Mouse (Mus musculus): ENCODE data around the gene Tomm40. TPM values are rescaled to one million over a fixed set of nuclear protein-coding genes. Genes with fewer than 3 reads are reported as not detected.

The Tomm40 gene
- polyA plus RNA-seq, 1 experiment = 125 TPM

GRCm38 (mm10) chr7:19719200-19719599, 4.0 kb upstream of the Tomm40 start:
- 89% methylated on average over 4 of the region's 4 CpGs for WGBS
- H3K4me3 ChIP-seq (replicated peaks; ENCODE audit: insufficient read depth, low read depth, low read length) = no peak overlapping the region
- TF ChIP-seq POLR2A (IDR thresholded peaks at IDR 0.05; ENCODE audit: borderline replicate concordance, insufficient read depth, low read length) (no peak), CTCF (IDR thresholded peaks at IDR 0.05; ENCODE audit: borderline replicate concordance, insufficient read depth, low read depth, low read length) (no peak)
- no peaks in the 10 kb centered on the region for H3K27me3 ChIP-seq (ENCODE audit: control insufficient read depth, insufficient read depth, low read length)
- H3K27ac ChIP-seq (ENCODE audit: insufficient read depth, low read length) = no peak overlapping the region
- no peak for DNase-seq
- H3K4me1 ChIP-seq (ENCODE audit: control insufficient read depth, insufficient read depth, low read length) = no peaks in the 10 kb centered on the region

GRCm38 (mm10) chr7:19718297-19718952, 3.2 kb upstream of the Tomm40 start:
- no peak for DNase-seq
- no peak for TF ChIP-seq POLR2A (IDR thresholded peaks at IDR 0.05; ENCODE audit: borderline replicate concordance, insufficient read depth, low read length)
- TF ChIP-seq CTCF (IDR thresholded peaks at IDR 0.05; ENCODE audit: borderline replicate concordance, insufficient read depth, low read depth, low read length) = no peak

DNA sequence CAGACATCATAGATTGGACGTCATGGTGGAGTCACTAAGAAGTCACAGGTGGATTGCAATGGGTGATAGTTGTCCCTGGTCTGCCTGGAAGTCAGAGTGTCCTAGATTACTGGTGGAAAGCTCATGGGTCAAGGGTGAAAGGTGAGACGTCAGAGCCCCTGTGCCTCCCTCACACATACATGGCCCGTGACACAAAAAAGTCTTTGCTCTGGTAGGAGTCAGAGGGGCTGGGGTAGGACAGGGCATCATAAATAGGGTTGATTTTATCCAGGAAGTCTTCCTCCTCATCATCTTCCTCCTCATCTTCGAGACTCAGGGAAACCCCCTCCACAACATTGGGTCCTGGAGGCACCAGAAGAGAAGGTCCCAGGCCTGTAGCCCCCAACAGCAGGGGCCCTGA, 2.1 kb upstream of the Tomm40 start:
- Histone ChIP-seq H3K27me3 (ENCODE audit: control insufficient read depth, insufficient read depth, low read length) (no peaks in the 10 kb centered on the region), H3K4me1 (ENCODE audit: control insufficient read depth, insufficient read depth, low read length) (peaks cover 8% of the 10 kb centered on the region), H3K27ac (ENCODE audit: insufficient read depth, low read length) (no peak overlapping the region), H3K4me3 (replicated peaks; ENCODE audit: insufficient read depth, low read depth, low read length) (no peak overlapping the region)
- WGBS = 87% methylated on average over 4 of the region's 4 CpGs
- TF ChIP-seq CTCF (IDR thresholded peaks at IDR 0.05; ENCODE audit: borderline replicate concordance, insufficient read depth, low read depth, low read length) (no peak), POLR2A (IDR thresholded peaks at IDR 0.05; ENCODE audit: borderline replicate concordance, insufficient read depth, low read length) (no peak)
- DNase-seq = no peak

More at GRCm38 (mm10) chr7:19718297-19718952, 3.2 kb upstream of the Tomm40 start:
- no peak overlapping the region for H3K4me3 ChIP-seq (replicated peaks; ENCODE audit: insufficient read depth, low read depth, low read length)
- 86% methylated on average over 5 of the region's 5 CpGs for WGBS
- no peaks in the 10 kb centered on the region for H3K27me3 ChIP-seq (ENCODE audit: control insufficient read depth, insufficient read depth, low read length)
- H3K27ac ChIP-seq (ENCODE audit: insufficient read depth, low read length) = no peak overlapping the region
- H3K4me1 ChIP-seq (ENCODE audit: control insufficient read depth, insufficient read depth, low read length) = peaks cover 7% of the 10 kb centered on the region

DNA sequence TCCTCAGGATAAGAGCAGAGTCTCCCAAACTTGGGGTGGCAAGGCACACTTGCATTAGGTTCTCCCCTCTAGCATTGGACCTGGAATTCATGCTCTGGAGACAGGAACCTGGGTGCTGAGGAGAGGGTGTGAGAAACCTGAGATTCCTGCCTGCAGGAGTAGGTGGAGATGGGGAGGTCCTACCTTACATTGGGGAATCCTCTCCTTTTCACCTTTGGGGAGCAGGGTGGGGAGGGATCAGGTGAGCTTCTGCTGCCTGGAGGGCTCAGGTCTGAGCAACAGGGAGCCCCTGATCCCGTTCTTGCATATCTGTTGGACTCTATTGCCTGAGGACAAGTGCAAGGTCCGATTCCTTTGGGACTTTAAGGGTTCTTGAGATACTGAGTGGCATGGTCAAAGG, 1.6 kb upstream of the Tomm40 start:
- H3K4me1 ChIP-seq (ENCODE audit: control insufficient read depth, insufficient read depth, low read length) = peaks cover 8% of the 10 kb centered on the region
- no peak overlapping the region for H3K4me3 ChIP-seq (replicated peaks; ENCODE audit: insufficient read depth, low read depth, low read length)
- TF ChIP-seq POLR2A (IDR thresholded peaks at IDR 0.05; ENCODE audit: borderline replicate concordance, insufficient read depth, low read length) = no peak
- no peak for TF ChIP-seq CTCF (IDR thresholded peaks at IDR 0.05; ENCODE audit: borderline replicate concordance, insufficient read depth, low read depth, low read length)
- H3K27ac ChIP-seq (ENCODE audit: insufficient read depth, low read length) = no peak overlapping the region
- DNase-seq = peak in 1 of 2 experiments; percentile 18
- WGBS = 85% methylated on average over 2 of the region's 2 CpGs
- no peaks in the 10 kb centered on the region for H3K27me3 ChIP-seq (ENCODE audit: control insufficient read depth, insufficient read depth, low read length)

DNA sequence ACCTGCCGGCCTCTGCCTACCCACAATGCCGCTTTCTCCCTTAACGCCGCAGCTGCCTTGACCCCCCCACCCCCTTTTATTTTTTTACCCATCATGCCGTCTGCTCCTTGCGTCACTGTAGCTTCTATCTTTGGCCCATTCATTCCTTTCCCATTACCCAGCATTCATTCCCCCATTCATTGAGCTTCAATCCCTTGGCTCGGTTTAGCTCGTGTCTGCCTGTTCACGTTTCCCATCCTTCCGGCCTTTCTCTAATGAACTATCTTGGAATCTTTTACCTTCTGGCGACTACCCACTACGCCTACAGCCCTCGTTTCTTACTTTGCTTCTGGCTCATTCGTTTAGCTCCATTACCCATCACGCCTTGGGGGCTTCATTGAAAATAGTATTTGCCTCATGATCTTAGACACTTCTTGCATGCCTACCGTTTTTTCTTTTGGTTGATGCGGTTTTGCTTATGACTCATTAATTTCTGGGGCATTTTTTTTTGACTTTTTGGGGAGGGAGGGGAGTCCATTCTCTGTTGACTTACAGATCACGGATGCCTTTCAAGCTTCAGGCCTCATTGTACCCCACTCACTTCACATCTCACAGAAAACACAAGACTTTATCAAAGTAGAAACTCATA, 931 bp upstream of the Tomm40 start:
- peak overlapping the region; percentile 49 for H3K4me3 ChIP-seq (replicated peaks; ENCODE audit: insufficient read depth, low read depth, low read length)
- peaks cover 8% of the 10 kb centered on the region for H3K4me1 ChIP-seq (ENCODE audit: control insufficient read depth, insufficient read depth, low read length)
- DNase-seq = no peak
- no peaks in the 10 kb centered on the region for H3K27me3 ChIP-seq (ENCODE audit: control insufficient read depth, insufficient read depth, low read length)
- TF ChIP-seq POLR2A (IDR thresholded peaks at IDR 0.05; ENCODE audit: borderline replicate concordance, insufficient read depth, low read length) = peak; percentile 43; the same call in 1 of the 2 replicates
- no peak for TF ChIP-seq CTCF (IDR thresholded peaks at IDR 0.05; ENCODE audit: borderline replicate concordance, insufficient read depth, low read depth, low read length)
- 4% methylated on average over 18 of the region's 18 CpGs for WGBS
- H3K27ac ChIP-seq (ENCODE audit: insufficient read depth, low read length) = peak overlapping the region; percentile 52

DNA sequence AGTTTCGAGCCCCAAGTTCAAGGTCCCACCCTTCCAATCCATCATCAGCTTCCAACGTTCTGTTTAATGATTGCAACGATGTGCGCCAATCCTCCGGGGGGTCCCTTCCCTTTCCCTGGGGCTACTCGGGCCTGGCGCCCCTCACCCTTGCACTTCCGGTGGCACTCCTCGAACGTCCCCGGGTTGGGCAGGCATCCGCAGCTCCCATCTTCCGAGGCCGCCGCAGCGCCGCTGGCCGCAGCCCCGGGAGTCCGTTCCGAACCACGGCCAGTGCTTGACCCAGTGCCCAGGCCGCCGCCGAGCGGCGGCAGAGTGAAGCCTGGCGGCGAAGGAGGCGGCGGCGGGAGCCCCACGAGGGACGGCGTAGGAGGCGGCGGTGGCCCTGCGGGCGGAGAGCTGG, 402 bp downstream of the Tomm40 start:
- TF ChIP-seq CTCF (IDR thresholded peaks at IDR 0.05; ENCODE audit: borderline replicate concordance, insufficient read depth, low read depth, low read length) (no peak), POLR2A (IDR thresholded peaks at IDR 0.05; ENCODE audit: borderline replicate concordance, insufficient read depth, low read length) (no peak)
- Histone ChIP-seq H3K27ac (ENCODE audit: insufficient read depth, low read length) (peak overlapping the region; percentile 27; the same call in 1 of the 2 replicates), H3K27me3 (ENCODE audit: control insufficient read depth, insufficient read depth, low read length) (no peaks in the 10 kb centered on the region), H3K4me3 (replicated peaks; ENCODE audit: insufficient read depth, low read depth, low read length) (peak overlapping the region; percentile 81), H3K4me1 (ENCODE audit: control insufficient read depth, insufficient read depth, low read length) (peaks cover 8% of the 10 kb centered on the region)
- under 1% methylated on average over 39 of the region's 39 CpGs for WGBS
- DNase-seq = no peak

DNA sequence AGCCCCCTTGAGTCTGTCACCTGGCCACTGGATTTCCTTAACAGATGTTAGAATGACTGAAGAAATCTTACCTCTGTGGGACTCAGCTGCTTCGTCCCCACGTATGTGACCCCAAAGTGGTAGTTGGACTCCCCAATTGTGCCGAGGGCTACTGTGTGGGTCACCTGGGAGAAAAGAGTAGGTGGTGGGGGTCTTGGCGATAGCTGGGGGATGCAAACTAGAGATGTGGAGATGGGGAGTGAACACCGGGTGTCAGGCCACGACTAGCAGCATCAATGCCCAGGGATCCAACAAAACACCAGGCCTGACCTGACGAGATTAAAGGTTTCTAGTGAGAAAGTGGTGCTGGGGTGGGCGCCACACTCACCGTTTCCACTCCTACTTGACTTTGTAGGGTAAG, 1.6 kb downstream of the Tomm40 start:
- DNase-seq = peak in 1 of 2 experiments; percentile 21
- Histone ChIP-seq H3K27ac (ENCODE audit: insufficient read depth, low read length) (no peak overlapping the region), H3K4me3 (replicated peaks; ENCODE audit: insufficient read depth, low read depth, low read length) (no peak overlapping the region), H3K27me3 (ENCODE audit: control insufficient read depth, insufficient read depth, low read length) (no peaks in the 10 kb centered on the region), H3K4me1 (ENCODE audit: control insufficient read depth, insufficient read depth, low read length) (peaks cover 8% of the 10 kb centered on the region)
- 86% methylated on average over 9 of the region's 9 CpGs for WGBS
- TF ChIP-seq CTCF (IDR thresholded peaks at IDR 0.05; ENCODE audit: borderline replicate concordance, insufficient read depth, low read depth, low read length) (no peak), POLR2A (IDR thresholded peaks at IDR 0.05; ENCODE audit: borderline replicate concordance, insufficient read depth, low read length) (no peak)

GRCm38 (mm10) chr7:19713196-19713595, 2.0 kb downstream of the Tomm40 start:
- TF ChIP-seq POLR2A (IDR thresholded peaks at IDR 0.05; ENCODE audit: borderline replicate concordance, insufficient read depth, low read length) (no peak), CTCF (IDR thresholded peaks at IDR 0.05; ENCODE audit: borderline replicate concordance, insufficient read depth, low read depth, low read length) (peak; percentile 54)
- peak; percentile 44 to 48 for DNase-seq
- H3K4me1 ChIP-seq (ENCODE audit: control insufficient read depth, insufficient read depth, low read length) = peaks cover 8% of the 10 kb centered on the region
- no peak overlapping the region for H3K27ac ChIP-seq (ENCODE audit: insufficient read depth, low read length)
- no peak overlapping the region for H3K4me3 ChIP-seq (replicated peaks; ENCODE audit: insufficient read depth, low read depth, low read length)
- no peaks in the 10 kb centered on the region for H3K27me3 ChIP-seq (ENCODE audit: control insufficient read depth, insufficient read depth, low read length)
- WGBS = 40% methylated on average over 4 of the region's 4 CpGs

Measured in cerebellum, adult 2 months (tissue).